Mouse (Mus musculus): ENCODE measurements at regions not wholly inside any gene's neighbourhood (a gene's known extent, or its start where the extent isn't known, plus 50 kb on each side); places are given as distances from the start of the nearest gene placed in this dataset.
"Not testable (repeated sequence)": the region's sequence is repeated elsewhere in the genome, so short reads cannot be mapped to it uniquely, and the experiment has no call there.

GRCm38 (mm10) chr10:43671785-43672184, 93.7 kb downstream of the Cd24a start:
- no peak for DNase-seq (ENCODE audit: low read depth, low spot score)

- DNase-seq (ENCODE audit: low read depth, low spot score): no peak
Observed at GRCm38 (mm10) chr10:43672490-43672889, 94.4 kb downstream of the Cd24a start.

GRCm38 (mm10) chr10:43674749-43675148, 96.7 kb downstream of the Cd24a start:
- DNase-seq (ENCODE audit: low read depth, low spot score): no peak

- not testable (repeated sequence) for DNase-seq (ENCODE audit: low read depth, low spot score)
Observed at GRCm38 (mm10) chr10:43675495-43675894, 97.4 kb downstream of the Cd24a start.

- no peak for DNase-seq (ENCODE audit: low read depth, low spot score)
Observed at GRCm38 (mm10) chr10:43676289-43676688, 98.2 kb downstream of the Cd24a start.

GRCm38 (mm10) chr10:43684247-43685033, 106.4 kb downstream of the Cd24a start:
- no peak for DNase-seq (ENCODE audit: low read depth, low spot score)

- DNase-seq (ENCODE audit: low read depth, low spot score): no peak
Observed at GRCm38 (mm10) chr10:43689161-43689913, 111.3 kb downstream of the Cd24a start.

GRCm38 (mm10) chr10:43689914-43690316, 111.8 kb downstream of the Cd24a start:
- DNase-seq (ENCODE audit: low read depth, low spot score): no peak

GRCm38 (mm10) chr10:43693974-43694373, 115.9 kb downstream of the Cd24a start:
- DNase-seq (ENCODE audit: low read depth, low spot score): no peak

GRCm38 (mm10) chr10:43694508-43694907, 116.4 kb downstream of the Cd24a start:
- DNase-seq (ENCODE audit: low read depth, low spot score): no peak

- DNase-seq (ENCODE audit: low read depth, low spot score): no peak
Observed at GRCm38 (mm10) chr10:43695470-43695869, 117.4 kb downstream of the Cd24a start.

- DNase-seq (ENCODE audit: low read depth, low spot score): no peak
Observed at GRCm38 (mm10) chr10:43697917-43698316, 119.8 kb downstream of the Cd24a start.

- DNase-seq (ENCODE audit: low read depth, low spot score): no peak
Observed at GRCm38 (mm10) chr10:43700371-43701289, 122.5 kb downstream of the Cd24a start.

- no peak for DNase-seq (ENCODE audit: low read depth, low spot score)
Observed at GRCm38 (mm10) chr10:43702895-43703294, 124.8 kb downstream of the Cd24a start.

- DNase-seq (ENCODE audit: low read depth, low spot score): no peak
Observed at GRCm38 (mm10) chr10:43706001-43706988, 128.2 kb downstream of the Cd24a start.

- DNase-seq (ENCODE audit: low read depth, low spot score): no peak
Observed at GRCm38 (mm10) chr10:43707011-43707410, 128.9 kb downstream of the Cd24a start.

GRCm38 (mm10) chr10:43707821-43708373, 129.8 kb downstream of the Cd24a start:
- no peak for DNase-seq (ENCODE audit: low read depth, low spot score)

GRCm38 (mm10) chr10:43709278-43710033, 131.4 kb downstream of the Cd24a start:
- DNase-seq (ENCODE audit: low read depth, low spot score): no peak

GRCm38 (mm10) chr10:43710186-43710885, 132.3 kb downstream of the Cd24a start:
- DNase-seq (ENCODE audit: low read depth, low spot score): no peak

Data from embryo, embryonic 11.5 days (tissue).